In the genomic region with DNA sequence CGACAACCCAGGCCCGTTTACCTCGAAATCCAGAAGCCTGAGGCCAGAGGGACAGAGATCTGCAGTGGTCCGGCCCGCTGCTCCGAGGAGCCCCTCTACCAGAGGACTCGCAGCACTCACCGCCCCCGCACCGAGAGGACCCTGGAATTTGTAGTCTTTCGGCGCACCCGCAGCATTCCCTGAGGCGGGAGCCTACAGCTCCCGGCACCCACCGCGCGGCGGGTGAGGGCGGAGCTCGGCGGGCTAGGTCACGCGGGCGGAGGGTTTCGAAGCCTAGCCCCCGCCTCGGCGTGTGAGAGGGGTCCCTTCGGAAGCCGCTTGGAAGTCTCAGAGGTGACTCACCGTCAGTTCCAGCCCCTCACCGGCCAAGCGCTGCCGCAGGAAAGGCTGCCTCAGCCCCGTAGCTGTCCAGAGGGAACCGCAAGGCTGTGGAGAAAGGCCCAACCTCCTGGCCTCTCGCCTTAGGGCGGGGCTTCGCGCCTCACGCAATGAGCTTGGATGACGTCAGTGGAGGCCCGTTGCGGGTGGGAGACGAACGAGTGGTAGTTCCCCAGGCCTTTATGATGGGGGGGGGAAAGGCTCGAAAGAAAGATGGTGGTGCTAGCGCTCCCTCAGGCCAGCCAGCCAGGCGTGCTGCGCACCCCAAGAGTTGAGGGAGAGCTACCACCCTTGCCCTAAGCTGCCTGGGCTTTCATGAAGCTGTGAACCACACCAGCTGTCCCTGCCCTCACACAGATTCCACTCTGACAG, we compare ENCODE assay signal across 8 mouse cellular contexts. TPM values are rescaled to one million over a fixed set of nuclear protein-coding genes. Genes with fewer than 3 reads are reported as not detected.
DNase-seq lines count a peak whose midpoint lies in the region; ATAC-seq and TF ChIP-seq lines count a peak whose summit lies in the region.

A gene (minus strand): TSS at position 483 of the 750 bp plus-strand sequence.

- H3K9me3 ChIP-seq in E14TG2a.4 (ENCODE audit: low read length) = no peaks in the 10 kb centered on the region
- no peaks in the 10 kb centered on the region for H3K9me3 ChIP-seq in forebrain, embryonic 13.5 days (replicated peaks)
- H3K9me3 ChIP-seq in liver, postnatal 0 days (ENCODE audit: low read length) = no peaks in the 10 kb centered on the region
- H3K9me3 ChIP-seq in neural tube, embryonic 14.5 days (ENCODE audit: control insufficient read depth, low read length) = no peaks in the 10 kb centered on the region

- H3K4me2 ChIP-seq in forebrain, embryonic 13.5 days = peak within 1 kb of the TSS; percentile 94
- H3K4me2 ChIP-seq in liver, postnatal 0 days (ENCODE audit: low read depth, low read length) = peak within 1 kb of the TSS; percentile 92
- H3K4me2 ChIP-seq in neural tube, embryonic 14.5 days (ENCODE audit: low read depth, low read length) = peak within 1 kb of the TSS; percentile 84

- peak within 1 kb of the TSS; percentile 96 for H3K27ac ChIP-seq in forebrain, embryonic 13.5 days
- peak within 1 kb of the TSS; percentile 96 for H3K27ac ChIP-seq in liver, postnatal 0 days (ENCODE audit: low read depth)
- peak within 1 kb of the TSS; percentile 96 for H3K27ac ChIP-seq in neural tube, embryonic 14.5 days (ENCODE audit: low read depth, low read length)

- no peak for TF ChIP-seq CTCF in E14TG2a.4 (conservative IDR thresholded peaks at IDR 0.05; ENCODE audit: low read length)
- no peak for TF ChIP-seq CTCF in liver, postnatal 0 days (IDR thresholded peaks at IDR 0.05; ENCODE audit: low read depth)

- intact Hi-C loops in heart, postnatal 10 days (cut with DNase I) = loop anchor here (2.0 to 5.0 kb wide), 5 partner anchors 27 to 122 kb away; no protein-coding TSS in a partner anchor

- WGBS in forebrain, embryonic 13.5 days = under 1% methylated on average over 51 of the region's 51 CpGs
- under 1% methylated on average over 51 of the region's 51 CpGs for WGBS in large intestine, adult 2 months
- under 1% methylated on average over 51 of the region's 51 CpGs for WGBS in liver, postnatal 0 days (ENCODE audit: insufficient replicate concordance)
- 1% methylated on average over 51 of the region's 51 CpGs for WGBS in neural tube, embryonic 14.5 days

- TF ChIP-seq EP300 in liver, postnatal 0 days (IDR thresholded peaks at IDR 0.05; ENCODE audit: low read depth) = no peak

- H3K4me1 ChIP-seq in E14TG2a.4 (replicated peaks; ENCODE audit: low read depth, low read length) = peaks cover 26% of the 10 kb centered on the region
- peaks cover 28% of the 10 kb centered on the region for H3K4me1 ChIP-seq in forebrain, embryonic 13.5 days
- H3K4me1 ChIP-seq in liver, postnatal 0 days (ENCODE audit: insufficient read depth) = peaks cover 19% of the 10 kb centered on the region
- H3K4me1 ChIP-seq in neural tube, embryonic 14.5 days (ENCODE audit: control insufficient read depth, insufficient read depth, low read length) = peaks cover 19% of the 10 kb centered on the region

- peak within 1 kb of the TSS; percentile 90 for H3K9ac ChIP-seq in forebrain, embryonic 13.5 days
- peak within 1 kb of the TSS; percentile 88 for H3K9ac ChIP-seq in liver, postnatal 0 days (replicated peaks)
- peak within 1 kb of the TSS; percentile 69 for H3K9ac ChIP-seq in neural tube, embryonic 14.5 days (replicated peaks; ENCODE audit: low read depth, low read length)

- no peaks in the 10 kb centered on the region for H3K27me3 ChIP-seq in E14TG2a.4 (ENCODE audit: insufficient read depth, low read length)
- no peaks in the 10 kb centered on the region for H3K27me3 ChIP-seq in forebrain, embryonic 13.5 days
- no peaks in the 10 kb centered on the region for H3K27me3 ChIP-seq in liver, postnatal 0 days (ENCODE audit: insufficient read depth, low read length)
- H3K27me3 ChIP-seq in neural tube, embryonic 14.5 days (ENCODE audit: control insufficient read depth, insufficient read depth, low read length) = no peaks in the 10 kb centered on the region

- H3K36me3 ChIP-seq in E14TG2a.4 (ENCODE audit: insufficient read depth, low read length) = no peaks in the 10 kb centered on the region
- no peaks in the 10 kb centered on the region for H3K36me3 ChIP-seq in forebrain, embryonic 13.5 days (ENCODE audit: poor library complexity, severe bottlenecking)
- no peaks in the 10 kb centered on the region for H3K36me3 ChIP-seq in liver, postnatal 0 days (replicated peaks; ENCODE audit: insufficient read depth, low read length)
- H3K36me3 ChIP-seq in neural tube, embryonic 14.5 days (ENCODE audit: control insufficient read depth, insufficient read depth, low read length) = no peaks in the 10 kb centered on the region

- DNase-seq in c-Kit-positive CD71-positive TER-119-positive erythroid progenitor cells, embryonic 14.5 days (ENCODE audit: low spot score) = peak; percentile 88
- DNase-seq in heart, postnatal 10 days = peak; percentile 96 to 97
- peak; percentile 76 for DNase-seq in large intestine, adult 2 months (ENCODE audit: low read depth, low spot score)
- DNase-seq in liver, postnatal 0 days = peak; percentile 92
- peak; percentile 96 for DNase-seq in testis, postnatal 10 days (ENCODE audit: low spot score)

- peak; percentile 99 for ATAC-seq in forebrain, embryonic 13.5 days
- peak; percentile 94 for ATAC-seq in liver, postnatal 0 days
- peak; percentile 98 for ATAC-seq in neural tube, embryonic 14.5 days (ENCODE audit: low read depth)

- peak within 1 kb of the TSS; percentile 97 for H3K4me3 ChIP-seq in E14TG2a.4 (replicated peaks; ENCODE audit: low read length)
- peak within 1 kb of the TSS; percentile 86 for H3K4me3 ChIP-seq in forebrain, embryonic 13.5 days
- H3K4me3 ChIP-seq in liver, postnatal 0 days (ENCODE audit: low read depth, low read length) = peak within 1 kb of the TSS; percentile 87
- peak within 1 kb of the TSS; percentile 82 for H3K4me3 ChIP-seq in neural tube, embryonic 14.5 days (ENCODE audit: low read depth, low read length)

RNA-seq across cellular contexts. Expression of the gene that starts here (rescaled TPM):
- polyA plus RNA-seq in forebrain, embryonic 13.5 days (2015; fragmentation: Nextera tagmentation; extraction: Ambion mirVana) = 92.2 and 103 TPM in 2 replicates
- total RNA-seq in heart, postnatal 10 days (2021) = 10 to 100 TPM; 89.4 to 96.2 TPM
- 29.6 and 56.2 TPM in 2 replicates for polyA plus RNA-seq in large intestine, adult 2 months (2012; rRNA removed)
- 46.8 and 50.3 TPM in 2 replicates for polyA plus RNA-seq in liver, postnatal 0 days (2015; fragmentation: Nextera tagmentation; extraction: Ambion mirVana)
- 125 TPM in 2 replicates for polyA plus RNA-seq in neural tube, embryonic 14.5 days (2014; fragmentation: Nextera tagmentation; extraction: Ambion mirVana)

Comparison
In these comparisons a context has a peak if more than half of its experiments do, and no peak if none do; other contexts are left out.
1. Peak in every context shown above with its lines: DNase-seq, ATAC-seq, H3K4me3 ChIP-seq and H3K27ac ChIP-seq.